Mouse (Mus musculus) E14TG2a.4 (cell line): ENCODE data around the gene Atp9a.

ENCODE experiments used
- CTCF ChIP-seq: conservative IDR thresholded peaks from 2 replicates; pipeline ENCODE4 v1.5.1; 2014; ENCODE audit warnings: low read length
- NANOG ChIP-seq: IDR thresholded peaks from 2 replicates; pipeline ENCODE4 v1.6.1; 2014; ENCODE audit warnings: borderline replicate concordance, low read length, mixed read lengths
- POU5F1 ChIP-seq: IDR thresholded peaks from 2 replicates; pipeline ENCODE4 v1.6.1; 2014; ENCODE audit warnings: low read length, borderline replicate concordance

- TF ChIP-seq CTCF (no peak), NANOG (no peak), POU5F1 (no peak)
Measured at GRCm38 (mm10) chr2:168780596-168780995, 38.4 kb upstream of the Atp9a start.
